Mouse (Mus musculus) stomach, postnatal 0 days (tissue): ENCODE data around the gene Zfp239.

Experiments
- CTCF ChIP-seq: IDR thresholded peaks from 2 replicates; pipeline ENCODE4 v1.5.1; 2016; ENCODE audit warnings: antibody characterized with exemption, low read depth, mild to moderate bottlenecking, moderate library complexity
- EP300 ChIP-seq: optimal IDR thresholded peaks from 2 replicates; pipeline ENCODE3; 2016; ENCODE audit warnings: antibody characterized with exemption

- no peak for TF ChIP-seq CTCF
- TF ChIP-seq EP300: no peak
These were observed 44.8 kb upstream of the Zfp239 start for GRCm38 (mm10) chr6:117817108-117817541.
